Mouse (Mus musculus): Measurements from ENCODE around the gene Scel. TPM values are rescaled to one million over a fixed set of nuclear protein-coding genes. Genes with fewer than 3 reads are reported as not detected.

Gene Scel
- total RNA-seq, 4 experiments from 2014 or later: 0.15 to 0.52 (median 0.23) TPM; not detected in 1

DNA sequence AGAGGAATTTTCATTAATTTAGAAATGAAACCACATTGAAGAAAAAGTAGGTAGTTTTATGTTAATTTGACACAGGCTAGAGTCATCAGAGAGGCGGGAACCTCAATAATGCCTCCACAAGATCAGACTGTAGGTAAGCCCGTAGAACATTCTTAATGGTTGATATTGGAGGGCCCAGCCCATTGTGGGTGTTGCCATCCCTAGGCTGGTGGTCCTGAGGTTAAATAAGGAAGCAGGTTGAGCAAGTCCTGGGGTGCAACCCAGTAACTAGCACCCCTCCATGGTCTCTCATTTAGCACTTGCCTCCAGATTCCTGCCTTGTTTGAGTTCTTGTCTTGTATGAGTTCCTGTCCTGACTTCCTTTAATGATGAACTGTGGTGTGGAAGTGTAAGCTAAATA, 138.4 kb downstream of the Scel start:
- no peak for DNase-seq

- no peak for DNase-seq
Observed at GRCm38 (mm10) chr14:103652524-103652923, 139.4 kb downstream of the Scel start.

GRCm38 (mm10) chr14:103653800-103654199, 140.7 kb downstream of the Scel start:
- no peak for DNase-seq

GRCm38 (mm10) chr14:103655448-103655847, 142.3 kb downstream of the Scel start:
- DNase-seq: no peak

DNA sequence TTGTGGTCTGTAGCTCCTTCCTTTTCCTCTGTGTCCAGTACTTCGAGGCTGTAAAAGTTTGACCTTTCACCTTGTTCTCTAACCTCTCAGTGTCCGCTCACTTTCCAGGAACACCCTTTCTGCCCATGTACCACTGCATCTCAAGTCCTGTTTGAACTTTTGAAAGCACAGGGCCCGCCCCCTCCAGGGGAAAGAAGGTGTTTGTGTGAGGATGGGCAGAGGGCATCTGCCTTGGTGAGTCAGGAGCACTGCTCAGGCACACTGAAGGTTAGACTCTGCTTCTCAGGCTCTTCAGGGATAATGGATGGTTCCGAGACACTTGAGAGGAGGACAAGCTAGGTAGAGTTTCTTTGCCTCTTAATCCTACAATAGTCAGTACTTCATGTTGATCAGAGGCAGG, 144.7 kb downstream of the Scel start:
- DNase-seq: no peak

Small RNA genes lying within 50 kb of the gene (microRNA-seq; reads per million reads assigned to microRNA genes)
- gene Gm22877: 0 reads per million in 2 experiments

Other genes starting within 250 kb of the Scel start
- gene Mycbp2, start 166.5 kb upstream of the Scel start, total RNA-seq (2022): 10 to 100 TPM; 50.9 to 96.3 (median 74.7) TPM
- gene Slain1, start 136.9 kb downstream of the Scel start, total RNA-seq (2022): 1 to 10 TPM; 2.5 to 3.9 (median 3.5) TPM